Mouse (Mus musculus) hindbrain, embryonic 12.5 days (tissue): ENCODE measurements around the gene Nek10. TPM values are rescaled to one million over a fixed set of nuclear protein-coding genes. Genes with fewer than 3 reads are reported as not detected.
"Not testable (repeated sequence)": the region's sequence is repeated elsewhere in the genome, so short reads cannot be mapped to it uniquely, and the experiment has no call there.

Source experiments
- ATAC-seq: fragments of 200-750 bp; cut with Nextera tagmentation; 2 replicates; pipeline ENCODE4 v1.8.0; 2017; ENCODE audit warnings: moderate TSS enrichment; ENCODE audit not compliant: low FRiP score
- H3K27ac ChIP-seq: fragments of 300-500 bp; sonication (generic); 2 replicates; pipeline ENCODE4 v1.5.1; 2016; ENCODE audit warnings: mild to moderate bottlenecking
- H3K27me3 ChIP-seq: fragments of 300-500 bp; sonication (generic); 2 replicates; pipeline ENCODE4 v1.6.1; 2016; ENCODE audit warnings: mild to moderate bottlenecking
- H3K36me3 ChIP-seq: fragments of 300-500 bp; sonication (generic); 2 replicates; pipeline ENCODE4 v1.6.1; 2016; ENCODE audit warnings: mild to moderate bottlenecking
- H3K4me1 ChIP-seq: fragments of 300-500 bp; sonication (generic); 2 replicates; pipeline ENCODE4 v1.6.1; 2016
- H3K4me2 ChIP-seq: fragments of 300-500 bp; sonication (generic); replicated peaks from 2 replicates; pipeline ENCODE4 v1.6.1; 2016; ENCODE audit warnings: mild to moderate bottlenecking
- H3K4me3 ChIP-seq: fragments of 300-500 bp; sonication (generic); 2 replicates; pipeline ENCODE4 v1.5.1; 2016; ENCODE audit warnings: mild to moderate bottlenecking
- H3K9ac ChIP-seq: fragments of 300-500 bp; sonication (generic); 2 replicates; pipeline ENCODE4 v1.6.1; 2016; ENCODE audit warnings: mild to moderate bottlenecking, moderate library complexity
- H3K9me3 ChIP-seq: fragments of 300-500 bp; sonication (generic); replicated peaks from 2 replicates; pipeline ENCODE4 v1.6.1; 2016; ENCODE audit warnings: mild to moderate bottlenecking
- WGBS: fragments of 180-500 bp; shearing (Covaris S2); methylation state at CpG from one replicate; pipeline ENCODE4 v1.1.7; 2016; 5-methylcytosine and 5-hydroxymethylcytosine counted together
- polyA plus RNA-seq: library from polyadenylated mRNA; unstranded; fragments of >200 nt; fragmentation: Nextera tagmentation; extraction: Ambion mirVana; gene quantifications from 2 replicates; pipeline ENCODE4 v1.2.1, GENCODE M21; 2016

Gene Nek10
- polyA plus RNA-seq, 1 experiment from 2014 or later, result 0.08 TPM

DNA sequence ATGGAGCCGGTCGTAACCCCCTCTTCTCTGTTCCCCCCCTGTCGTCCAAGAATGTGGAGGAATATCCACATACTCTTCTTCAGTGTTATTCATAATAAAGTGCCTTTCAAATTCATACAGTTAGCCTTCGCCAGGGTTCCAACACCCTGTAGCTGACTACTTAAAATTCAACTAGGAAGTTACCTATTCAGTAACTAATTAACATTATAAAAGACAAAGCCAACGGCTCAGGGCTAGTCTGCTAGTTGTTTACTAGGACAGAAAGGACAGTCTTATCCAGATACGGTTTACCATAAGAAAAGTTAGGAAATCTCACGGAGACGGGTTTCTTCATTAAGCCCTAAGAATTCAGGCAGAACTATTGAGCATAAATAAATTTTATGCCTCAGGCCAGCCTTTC, 231.4 kb downstream of the Nek10 start:
- WGBS, result 79% methylated on average over 8 of the region's 8 CpGs
- not testable (repeated sequence) for H3K36me3 ChIP-seq, H3K9ac ChIP-seq, H3K4me1 ChIP-seq, ATAC-seq, H3K4me2 ChIP-seq, H3K9me3 ChIP-seq, H3K27me3 ChIP-seq, H3K27ac ChIP-seq, H3K4me3 ChIP-seq

DNA sequence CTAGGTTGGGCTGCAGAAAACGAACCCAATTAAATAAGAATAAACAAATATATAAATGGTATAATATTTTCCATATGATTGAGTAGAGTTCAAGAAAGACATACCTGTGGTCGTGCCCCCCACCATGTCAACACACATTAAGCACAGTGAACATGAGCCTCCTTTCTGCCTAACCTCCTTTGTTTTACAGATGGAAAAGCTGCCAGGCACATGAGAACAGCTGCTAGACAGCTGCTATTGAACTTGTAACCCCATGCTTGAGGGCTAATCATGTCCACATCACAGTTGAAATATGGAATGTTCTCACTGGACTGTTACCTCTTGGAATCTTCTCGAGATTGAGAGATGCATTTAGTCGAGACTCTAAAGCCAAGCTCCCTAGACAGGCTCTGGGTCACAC, 245.0 kb downstream of the Nek10 start:
- WGBS, result 67% methylated on average over 4 of the region's 4 CpGs
- no peaks in the 10 kb centered on the region for H3K36me3 ChIP-seq
- no peaks in the 10 kb centered on the region for H3K9me3 ChIP-seq
- H3K27me3 ChIP-seq, result no peaks in the 10 kb centered on the region
- no peak overlapping the region for H3K4me3 ChIP-seq
- H3K9ac ChIP-seq, result no peak overlapping the region
- no peak for ATAC-seq
- no peak overlapping the region for H3K4me2 ChIP-seq
- H3K27ac ChIP-seq, result no peak overlapping the region
- H3K4me1 ChIP-seq, result no peaks in the 10 kb centered on the region

DNA sequence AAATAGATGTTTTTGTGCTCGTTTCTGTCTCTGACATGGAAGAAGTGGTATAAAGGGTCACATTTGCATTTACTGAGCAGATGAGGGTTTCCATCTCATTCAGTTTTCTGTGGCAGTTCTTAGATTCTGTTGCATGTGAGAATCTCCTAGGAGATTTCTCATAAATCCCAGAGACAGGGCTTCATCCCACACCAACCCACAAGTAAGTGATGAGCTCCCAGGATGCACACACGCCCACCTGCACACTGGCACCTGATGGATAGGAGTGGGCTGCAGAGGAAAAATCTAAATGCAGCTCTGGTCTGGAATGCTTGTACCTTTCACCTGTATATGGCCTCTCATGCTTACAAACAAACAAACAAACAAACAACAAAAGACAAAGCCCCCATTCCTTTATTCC, 258.3 kb downstream of the Nek10 start:
- Histone ChIP-seq H3K4me1 (0 out of 2 replicates have a peak, but pooled peaks cover 5% of the 10 kb centered on the region), H3K27me3 (no peaks in the 10 kb centered on the region), H3K9ac (no peak overlapping the region), H3K9me3 (no peaks in the 10 kb centered on the region), H3K4me2 (no peak overlapping the region), H3K27ac (no peak overlapping the region), H3K36me3 (no peaks in the 10 kb centered on the region), H3K4me3 (no peak overlapping the region)
- 79% methylated on average over 2 of the region's 2 CpGs for WGBS
- no peak for ATAC-seq

Other genes with a start within 250 kb of the Nek10 start
- gene Slc4a7, start 101.1 kb upstream of the Nek10 start, polyA plus RNA-seq, result 39.9 and 40.8 TPM in 2 replicates